Mouse (Mus musculus) hindbrain, embryonic 12.5 days (tissue): ENCODE results near the gene Nrp1. TPM values are rescaled to one million over a fixed set of nuclear protein-coding genes. Genes with fewer than 3 reads are reported as not detected.

Experiments
- ATAC-seq: fragments of 200-750 bp; cut with Nextera tagmentation; 2 replicates; pipeline ENCODE4 v1.8.0; 2017; ENCODE audit warnings: moderate TSS enrichment; ENCODE audit not compliant: low FRiP score
- H3K27ac ChIP-seq: fragments of 300-500 bp; sonication (generic); 2 replicates; pipeline ENCODE4 v1.5.1; 2016; ENCODE audit warnings: mild to moderate bottlenecking
- H3K27me3 ChIP-seq: fragments of 300-500 bp; sonication (generic); 2 replicates; pipeline ENCODE4 v1.6.1; 2016; ENCODE audit warnings: mild to moderate bottlenecking
- H3K36me3 ChIP-seq: fragments of 300-500 bp; sonication (generic); 2 replicates; pipeline ENCODE4 v1.6.1; 2016; ENCODE audit warnings: mild to moderate bottlenecking
- H3K4me1 ChIP-seq: fragments of 300-500 bp; sonication (generic); 2 replicates; pipeline ENCODE4 v1.6.1; 2016
- H3K4me2 ChIP-seq: fragments of 300-500 bp; sonication (generic); replicated peaks from 2 replicates; pipeline ENCODE4 v1.6.1; 2016; ENCODE audit warnings: mild to moderate bottlenecking
- H3K4me3 ChIP-seq: fragments of 300-500 bp; sonication (generic); 2 replicates; pipeline ENCODE4 v1.5.1; 2016; ENCODE audit warnings: mild to moderate bottlenecking
- H3K9ac ChIP-seq: fragments of 300-500 bp; sonication (generic); 2 replicates; pipeline ENCODE4 v1.6.1; 2016; ENCODE audit warnings: mild to moderate bottlenecking, moderate library complexity
- H3K9me3 ChIP-seq: fragments of 300-500 bp; sonication (generic); replicated peaks from 2 replicates; pipeline ENCODE4 v1.6.1; 2016; ENCODE audit warnings: mild to moderate bottlenecking
- WGBS: fragments of 180-500 bp; shearing (Covaris S2); methylation state at CpG from one replicate; pipeline ENCODE4 v1.1.7; 2016; 5-methylcytosine and 5-hydroxymethylcytosine counted together
- polyA plus RNA-seq: library from polyadenylated mRNA; unstranded; fragments of >200 nt; fragmentation: Nextera tagmentation; extraction: Ambion mirVana; gene quantifications from 2 replicates; pipeline ENCODE4 v1.2.1, GENCODE M21; 2016

The Nrp1 gene
- polyA plus RNA-seq, 1 experiment from 2014 or later, result 48.5 TPM

- no peak for ATAC-seq
- no peaks in the 10 kb centered on the region for H3K36me3 ChIP-seq
- no peak overlapping the region for H3K9ac ChIP-seq
- H3K4me1 ChIP-seq, result peaks cover 5% of the 10 kb centered on the region; the same call in 1 of the 2 replicates
- H3K27me3 ChIP-seq, result no peaks in the 10 kb centered on the region
- H3K4me2 ChIP-seq, result no peak overlapping the region
- H3K27ac ChIP-seq, result no peak overlapping the region
- no peak overlapping the region for H3K4me3 ChIP-seq
- WGBS, result 77% methylated on average over 5 of the region's 5 CpGs
- no peaks in the 10 kb centered on the region for H3K9me3 ChIP-seq
These were observed 14.3 kb downstream of the Nrp1 start for GRCm38 (mm10) chr8:128372724-128373123.

DNA sequence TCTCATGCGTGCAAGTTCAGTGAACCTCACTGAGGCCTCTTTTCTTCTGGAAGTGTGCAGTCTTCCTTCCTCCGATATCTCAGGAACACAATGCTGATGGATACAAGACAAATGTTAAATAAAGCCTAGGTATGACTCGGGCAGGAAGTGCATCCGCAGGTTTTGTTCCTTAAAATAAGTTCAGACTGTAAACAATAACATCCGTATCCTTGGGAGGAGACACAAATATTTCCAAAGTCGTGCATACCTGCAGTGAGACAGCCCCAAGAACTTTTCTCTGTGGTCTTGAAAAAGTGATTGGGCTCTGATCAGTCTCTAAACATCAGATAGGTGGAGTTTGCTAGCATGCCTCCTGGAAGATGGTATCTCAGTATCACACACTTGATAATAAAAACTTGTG lies 15.0 kb downstream of the Nrp1 start:
- Histone ChIP-seq H3K27ac (no peak overlapping the region), H3K4me2 (no peak overlapping the region), H3K9ac (no peak overlapping the region), H3K36me3 (no peaks in the 10 kb centered on the region), H3K4me1 (peaks cover 5% of the 10 kb centered on the region; the same call in 1 of the 2 replicates), H3K9me3 (no peaks in the 10 kb centered on the region), H3K4me3 (no peak overlapping the region), H3K27me3 (no peaks in the 10 kb centered on the region)
- 87% methylated on average over 6 of the region's 6 CpGs for WGBS
- ATAC-seq, result no peak

DNA sequence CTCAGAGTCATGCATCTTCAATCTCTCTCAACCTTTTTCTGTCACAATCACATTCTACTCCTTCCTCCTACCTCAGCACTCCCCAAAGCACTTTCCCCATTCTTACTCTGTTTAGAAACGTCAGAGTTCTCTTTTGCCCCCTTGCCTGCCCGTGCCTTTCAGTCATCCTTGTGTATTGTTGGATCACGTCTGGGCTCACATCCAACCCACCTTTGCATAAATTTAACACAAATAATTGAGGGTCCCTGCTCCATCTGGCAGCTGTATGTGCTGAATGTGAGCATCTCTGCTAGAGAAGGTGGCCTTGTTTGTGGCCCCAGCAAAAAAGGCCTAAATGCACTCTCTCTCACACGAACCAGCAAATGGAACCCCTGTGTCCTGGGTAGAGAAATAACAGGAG lies 16.9 kb downstream of the Nrp1 start:
- Histone ChIP-seq H3K27ac (no peak overlapping the region), H3K9me3 (no peaks in the 10 kb centered on the region)
- 51% methylated on average over 4 of the region's 4 CpGs for WGBS

DNA sequence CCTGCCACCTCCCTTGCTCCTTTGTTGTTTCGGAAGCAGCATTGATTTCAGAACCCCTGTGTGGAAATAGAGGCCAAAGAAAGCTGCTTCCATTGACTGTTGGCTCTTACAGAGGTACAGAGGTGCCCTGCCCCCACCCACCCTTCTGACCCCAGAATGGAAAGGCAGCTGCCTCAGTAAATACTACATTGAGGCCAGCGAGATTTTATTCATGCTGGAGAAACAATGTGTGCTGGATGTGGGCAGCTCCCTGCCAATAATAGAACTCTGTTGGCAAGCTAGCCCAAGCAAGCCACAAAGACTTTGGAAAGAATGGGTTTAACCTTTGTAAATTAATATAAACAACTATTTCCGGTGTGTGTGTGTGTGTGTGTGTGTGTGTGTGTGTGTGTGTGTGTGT lies 24.8 kb downstream of the Nrp1 start:
- 25% methylated on average over 3 of the region's 3 CpGs for WGBS
- ATAC-seq, result no peak
- Histone ChIP-seq H3K36me3 (no peaks in the 10 kb centered on the region), H3K27me3 (no peaks in the 10 kb centered on the region), H3K4me2 (no peak overlapping the region), H3K27ac (no peak overlapping the region), H3K4me1 (peaks cover 14% of the 10 kb centered on the region), H3K4me3 (no peak overlapping the region), H3K9ac (no peak overlapping the region), H3K9me3 (no peaks in the 10 kb centered on the region)

More for the DNA sequence above, 16.9 kb downstream of the Nrp1 start:
- Histone ChIP-seq H3K27me3 (no peaks in the 10 kb centered on the region), H3K4me2 (no peak overlapping the region), H3K9ac (no peak overlapping the region), H3K4me1 (peaks cover 10% of the 10 kb centered on the region), H3K36me3 (no peaks in the 10 kb centered on the region), H3K4me3 (no peak overlapping the region)
- ATAC-seq, result no peak

- Histone ChIP-seq H3K9ac (no peak overlapping the region), H3K4me3 (no peak overlapping the region), H3K27me3 (no peaks in the 10 kb centered on the region), H3K27ac (no peak overlapping the region), H3K4me1 (peaks cover 8% of the 10 kb centered on the region), H3K4me2 (no peak overlapping the region), H3K36me3 (no peaks in the 10 kb centered on the region), H3K9me3 (no peaks in the 10 kb centered on the region)
- ATAC-seq, result no peak
- WGBS, result 86% methylated on average over 2 of the region's 2 CpGs
These were observed 26.0 kb downstream of the Nrp1 start for GRCm38 (mm10) chr8:128384366-128384765.

GRCm38 (mm10) chr8:128384921-128385332 lies 26.5 kb downstream of the Nrp1 start:
- ATAC-seq, result no peak
- Histone ChIP-seq H3K9ac (no peak overlapping the region), H3K4me2 (no peak overlapping the region), H3K27me3 (no peaks in the 10 kb centered on the region), H3K4me3 (no peak overlapping the region), H3K4me1 (peaks cover 8% of the 10 kb centered on the region), H3K27ac (no peak overlapping the region), H3K36me3 (no peaks in the 10 kb centered on the region), H3K9me3 (no peaks in the 10 kb centered on the region)
- WGBS, result 31% methylated on average over 5 of the region's 5 CpGs

DNA sequence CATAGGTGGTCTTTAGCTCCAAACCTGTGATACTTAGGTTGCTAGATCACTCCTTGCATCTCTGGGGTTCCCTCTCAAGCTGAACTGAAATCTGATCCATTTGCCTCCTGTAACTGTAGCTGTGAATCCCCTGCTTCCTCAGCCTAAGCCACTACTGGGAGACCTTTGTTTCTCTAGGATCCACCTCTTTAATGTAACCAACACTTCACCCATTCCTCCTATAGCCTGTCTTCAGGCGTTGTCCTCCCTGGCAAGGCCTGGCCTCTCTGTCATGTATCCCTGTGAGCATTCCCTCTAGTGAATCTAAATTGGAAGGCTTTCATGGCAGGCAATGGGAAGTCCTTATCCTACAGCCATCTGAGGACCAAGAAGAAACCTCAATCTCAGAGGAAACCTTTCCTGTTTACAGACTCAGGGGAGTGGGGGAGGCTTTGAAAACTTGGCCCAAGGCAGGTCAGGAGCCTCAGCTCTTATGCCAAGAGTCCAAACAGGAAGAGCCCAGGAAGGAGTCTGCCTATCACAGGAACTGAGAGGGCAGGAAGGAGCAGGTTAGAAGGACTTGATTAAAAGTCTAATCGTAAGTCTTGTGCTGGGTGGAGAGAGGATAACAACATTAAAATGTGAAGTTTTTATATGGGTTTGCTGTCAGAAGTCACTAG lies 28.7 kb downstream of the Nrp1 start:
- Histone ChIP-seq H3K9ac (no peak overlapping the region), H3K4me2 (no peak overlapping the region), H3K4me1 (peaks cover 8% of the 10 kb centered on the region), H3K27me3 (no peaks in the 10 kb centered on the region), H3K27ac (no peak overlapping the region), H3K36me3 (no peaks in the 10 kb centered on the region), H3K4me3 (no peak overlapping the region), H3K9me3 (no peaks in the 10 kb centered on the region)
- 73% methylated on average over 2 of the region's 2 CpGs for WGBS
- no peak for ATAC-seq

DNA sequence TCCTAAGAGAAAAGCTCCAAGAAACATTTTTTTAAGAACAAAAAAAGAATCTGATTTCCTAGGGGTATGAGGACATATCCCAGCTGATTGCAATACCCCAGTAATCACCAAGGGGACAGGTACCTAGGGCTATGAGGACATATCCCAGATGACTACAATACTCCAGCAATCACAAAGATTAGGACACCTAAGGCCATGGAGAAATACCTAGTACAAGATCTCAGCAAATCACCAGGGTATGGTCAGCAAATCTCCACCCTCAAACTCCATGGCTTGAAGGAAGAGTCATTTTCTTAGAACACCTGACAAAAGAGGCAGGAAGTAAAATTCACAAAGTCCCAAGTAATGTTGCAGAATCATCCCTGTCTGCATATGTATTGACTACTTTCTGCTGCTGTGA lies 32.4 kb downstream of the Nrp1 start:
- no peak for ATAC-seq
- H3K4me3 ChIP-seq, result no peak overlapping the region

DNA sequence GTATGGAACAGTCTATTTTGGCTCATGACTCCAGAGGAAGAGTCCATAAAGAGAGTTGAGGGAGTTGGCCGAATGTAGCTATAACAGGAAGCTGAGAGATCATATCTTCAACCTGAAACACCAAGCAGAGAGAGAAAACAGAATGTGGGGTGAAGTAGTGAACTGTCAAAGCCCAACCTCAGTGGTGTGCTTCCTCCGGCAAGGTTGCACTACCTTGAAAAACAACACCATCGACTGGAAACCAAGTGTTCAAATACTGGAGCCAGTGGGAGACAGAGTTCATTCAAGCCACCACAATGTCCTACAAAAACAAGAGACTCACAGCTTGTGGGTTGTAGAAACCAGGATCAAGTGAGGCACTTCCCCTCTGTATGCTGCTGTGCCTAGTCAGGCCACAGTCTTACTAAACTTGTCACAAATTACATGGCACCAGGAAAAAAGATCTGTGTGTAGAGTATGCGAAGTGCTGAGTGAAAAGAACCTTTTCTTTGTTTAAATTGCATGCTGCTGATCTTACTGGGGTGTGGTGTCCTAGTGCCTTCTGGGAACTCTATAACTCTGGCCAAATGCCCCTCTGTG lies 32.9 kb downstream of the Nrp1 start:
- 78% methylated on average over 4 of the region's 4 CpGs for WGBS
- ATAC-seq, result no peak
- H3K9ac ChIP-seq, result no peak overlapping the region
- H3K9me3 ChIP-seq, result no peaks in the 10 kb centered on the region
- no peaks in the 10 kb centered on the region; the same call in 1 of the 2 replicates for H3K4me1 ChIP-seq
- H3K27ac ChIP-seq, result no peak overlapping the region
- no peaks in the 10 kb centered on the region for H3K36me3 ChIP-seq
- H3K4me3 ChIP-seq, result no peak overlapping the region
- H3K27me3 ChIP-seq, result no peaks in the 10 kb centered on the region
- no peak overlapping the region for H3K4me2 ChIP-seq

More for the DNA sequence above, 32.4 kb downstream of the Nrp1 start:
- H3K4me2 ChIP-seq, result no peak overlapping the region
- no peaks in the 10 kb centered on the region for H3K36me3 ChIP-seq
- H3K27me3 ChIP-seq, result no peaks in the 10 kb centered on the region
- H3K9ac ChIP-seq, result no peak overlapping the region
- no peak overlapping the region for H3K27ac ChIP-seq
- no peaks in the 10 kb centered on the region for H3K9me3 ChIP-seq
- H3K4me1 ChIP-seq, result no peaks in the 10 kb centered on the region; the same call in 1 of the 2 replicates

- H3K9me3 ChIP-seq, result no peaks in the 10 kb centered on the region
- no peaks in the 10 kb centered on the region for H3K36me3 ChIP-seq
- H3K27me3 ChIP-seq, result no peaks in the 10 kb centered on the region
- no peak overlapping the region for H3K4me2 ChIP-seq
- H3K9ac ChIP-seq, result no peak overlapping the region
- no peaks in the 10 kb centered on the region; the same call in 1 of the 2 replicates for H3K4me1 ChIP-seq
- WGBS, result 82% methylated on average over 5 of the region's 5 CpGs
- no peak overlapping the region for H3K4me3 ChIP-seq
- H3K27ac ChIP-seq, result no peak overlapping the region
- ATAC-seq, result no peak
These were observed 36.3 kb downstream of the Nrp1 start for GRCm38 (mm10) chr8:128394671-128395193.

GRCm38 (mm10) chr8:128396968-128397367 lies 38.6 kb downstream of the Nrp1 start:
- no peak overlapping the region for H3K4me2 ChIP-seq
- no peaks in the 10 kb centered on the region for H3K36me3 ChIP-seq
- no peaks in the 10 kb centered on the region for H3K27me3 ChIP-seq
- 61% methylated on average over 7 of the region's 7 CpGs for WGBS
- no peaks in the 10 kb centered on the region for H3K9me3 ChIP-seq
- no peaks in the 10 kb centered on the region for H3K4me1 ChIP-seq
- no peak overlapping the region for H3K27ac ChIP-seq
- ATAC-seq, result no peak
- H3K9ac ChIP-seq, result no peak overlapping the region
- H3K4me3 ChIP-seq, result no peak overlapping the region

DNA sequence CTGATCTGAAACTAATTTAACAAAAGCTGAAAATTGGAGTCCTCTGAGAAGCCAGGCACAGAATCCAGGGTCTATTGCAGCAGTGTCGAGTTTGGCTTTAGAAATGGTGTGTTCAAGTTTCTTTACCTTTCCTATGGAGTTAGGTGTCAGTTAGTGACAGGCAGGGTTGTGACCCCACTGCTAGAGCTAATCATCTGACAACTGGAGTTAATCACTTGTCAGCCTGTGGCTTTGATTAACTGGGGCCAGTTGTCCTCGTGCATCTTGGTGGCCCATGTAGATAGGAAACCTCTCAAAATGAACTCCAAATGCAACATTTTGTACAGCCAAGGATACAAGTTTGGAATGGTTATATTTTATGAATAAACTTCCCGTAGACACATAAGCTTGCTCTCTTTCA lies 39.0 kb downstream of the Nrp1 start:
- H3K4me3 ChIP-seq, result no peak overlapping the region
- 43% methylated on average over 3 of the region's 3 CpGs for WGBS
- ATAC-seq, result no peak

More for the DNA sequence above, 39.0 kb downstream of the Nrp1 start:
- no peak overlapping the region for H3K9ac ChIP-seq
- no peak overlapping the region for H3K4me2 ChIP-seq
- no peak overlapping the region for H3K27ac ChIP-seq
- no peaks in the 10 kb centered on the region for H3K9me3 ChIP-seq
- no peaks in the 10 kb centered on the region for H3K27me3 ChIP-seq
- H3K4me1 ChIP-seq, result no peaks in the 10 kb centered on the region
- no peaks in the 10 kb centered on the region for H3K36me3 ChIP-seq
